Mouse (Mus musculus) spleen, adult 2 months (tissue): ENCODE measurements around the gene Muc1.

Source experiments
- CTCF ChIP-seq: fragments of 200-500 bp; IDR thresholded peaks from 2 replicates; pipeline ENCODE4 v1.5.1; 2011; ENCODE audit warnings: mild to moderate bottlenecking, inconsistent platforms; ENCODE audit not compliant: insufficient read depth, insufficient read length, insufficient replicate concordance; ENCODE audit errors: extremely low read depth
- POLR2A ChIP-seq: fragments of 200-500 bp; IDR thresholded peaks from 2 replicates; pipeline ENCODE4 v1.6.1; 2011; ENCODE audit warnings: low read depth, low read length, inconsistent platforms

DNA sequence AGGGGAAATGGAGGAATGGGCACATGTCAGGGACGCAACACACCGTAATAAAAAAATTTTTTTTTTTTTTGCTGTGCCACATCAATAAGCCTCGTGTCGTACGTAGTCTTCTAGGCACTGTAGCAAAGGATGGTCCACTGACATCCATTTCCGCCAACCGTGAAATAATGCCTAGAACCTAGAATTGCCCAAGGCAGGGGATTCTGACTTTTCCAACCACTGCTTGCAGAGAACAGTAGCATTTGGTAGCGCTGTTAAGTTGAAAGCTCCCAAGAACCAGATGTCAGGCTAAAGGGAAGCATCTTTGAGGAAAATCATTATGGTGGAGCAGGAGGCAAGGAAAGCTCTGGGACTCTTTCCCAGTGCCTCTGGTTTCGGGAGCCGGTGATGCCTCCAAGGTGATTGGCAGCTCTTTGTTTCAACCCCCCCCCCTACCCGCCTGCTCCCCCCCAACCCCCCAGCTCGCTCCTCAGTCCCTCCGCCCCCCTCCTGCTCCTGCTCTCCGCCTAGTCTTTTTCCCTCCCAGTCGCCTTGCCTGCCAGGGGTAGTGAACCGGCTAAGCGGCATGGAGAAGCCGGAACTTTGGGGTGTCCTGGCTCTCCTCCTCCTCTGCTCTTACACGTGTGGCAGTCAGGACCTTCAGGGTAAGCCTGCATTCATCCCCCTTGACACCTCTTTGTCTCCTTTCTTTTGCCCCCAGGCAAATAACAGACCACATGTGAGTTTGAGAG lies 14.0 kb upstream of the Muc1 start, which contains the start of gene Thbs3:
- TF ChIP-seq CTCF (no peak), POLR2A (no peak)
